Mouse (Mus musculus) hindbrain, embryonic 15.5 days (tissue): ENCODE results near the gene Brd7. TPM values are rescaled to one million over a fixed set of nuclear protein-coding genes. Genes with fewer than 3 reads are reported as not detected.

Experiments
- ATAC-seq: fragments of 200-750 bp; cut with Nextera tagmentation; 2 replicates; pipeline ENCODE4 v1.8.0; 2017; ENCODE audit warnings: low read depth, moderate number of reproducible peaks, moderate TSS enrichment; ENCODE audit not compliant: low FRiP score
- H3K27ac ChIP-seq: fragments of 300-500 bp; sonication (generic); replicated peaks from 2 replicates; pipeline ENCODE4 v1.5.1; 2015; ENCODE audit warnings: mild to moderate bottlenecking, inconsistent platforms
- H3K27me3 ChIP-seq: fragments of 300-500 bp; sonication (generic); 2 replicates; pipeline ENCODE4 v1.6.1; 2015; ENCODE audit warnings: control low read depth, inconsistent platforms
- H3K36me3 ChIP-seq: fragments of 300-500 bp; sonication (generic); 2 replicates; pipeline ENCODE4 v1.6.1; 2015; ENCODE audit warnings: control low read depth, inconsistent platforms
- H3K4me1 ChIP-seq: fragments of 300-500 bp; sonication (generic); replicated peaks from 2 replicates; pipeline ENCODE4 v1.6.1; 2015; ENCODE audit warnings: control low read depth, inconsistent platforms
- H3K4me2 ChIP-seq: fragments of 300-500 bp; sonication (generic); 2 replicates; pipeline ENCODE4 v1.6.1; 2015; ENCODE audit warnings: moderate library complexity, mild to moderate bottlenecking, inconsistent platforms
- H3K4me3 ChIP-seq: fragments of 300-500 bp; sonication (generic); 2 replicates; pipeline ENCODE4 v1.5.1; 2015; ENCODE audit warnings: mild to moderate bottlenecking, inconsistent platforms
- H3K9ac ChIP-seq: fragments of 300-500 bp; sonication (generic); 2 replicates; pipeline ENCODE4 v1.6.1; 2015; ENCODE audit warnings: inconsistent platforms
- H3K9me3 ChIP-seq: fragments of 300-500 bp; sonication (generic); 2 replicates; pipeline ENCODE4 v1.6.1; 2016; ENCODE audit warnings: control low read depth, inconsistent platforms
- WGBS: fragments of 180-500 bp; shearing (Covaris S2); methylation state at CpG from one replicate; pipeline ENCODE4 v1.1.7; 2015; 5-methylcytosine and 5-hydroxymethylcytosine counted together
- polyA plus RNA-seq: library from polyadenylated mRNA; unstranded; fragments of >200 nt; fragmentation: Nextera tagmentation; extraction: Ambion mirVana; gene quantifications from 2 replicates; pipeline ENCODE4 v1.2.1, GENCODE M21; 2015

Gene Brd7
- polyA plus RNA-seq, 1 experiment from 2014 or later, result 61.9 TPM

GRCm38 (mm10) chr8:88301589-88302437, 60.2 kb downstream of the Brd7 start:
- ATAC-seq, result peak; percentile 42; the same call in 1 of the 2 replicates
- H3K27me3 ChIP-seq, result no peaks in the 10 kb centered on the region
- no peak overlapping the region for H3K4me3 ChIP-seq
- no peaks in the 10 kb centered on the region for H3K4me1 ChIP-seq
- no peaks in the 10 kb centered on the region for H3K36me3 ChIP-seq
- H3K27ac ChIP-seq, result no peak overlapping the region
- no peak overlapping the region for H3K9ac ChIP-seq
- no peak overlapping the region for H3K4me2 ChIP-seq
- 49% methylated on average over 15 of the region's 15 CpGs for WGBS
- H3K9me3 ChIP-seq, result no peaks in the 10 kb centered on the region

GRCm38 (mm10) chr8:88299907-88300603, 61.9 kb downstream of the Brd7 start:
- Histone ChIP-seq H3K27ac (no peak overlapping the region), H3K36me3 (no peaks in the 10 kb centered on the region), H3K4me1 (no peaks in the 10 kb centered on the region), H3K9ac (no peak overlapping the region), H3K9me3 (no peaks in the 10 kb centered on the region), H3K27me3 (no peaks in the 10 kb centered on the region), H3K4me2 (no peak overlapping the region), H3K4me3 (no peak overlapping the region)
- WGBS, result 75% methylated on average over 10 of the region's 10 CpGs
- ATAC-seq, result no peak

GRCm38 (mm10) chr8:88298733-88299103, 63.3 kb downstream of the Brd7 start:
- Histone ChIP-seq H3K4me3 (no peak overlapping the region), H3K36me3 (no peaks in the 10 kb centered on the region), H3K9me3 (no peaks in the 10 kb centered on the region), H3K4me2 (no peak overlapping the region), H3K27ac (no peak overlapping the region), H3K27me3 (no peaks in the 10 kb centered on the region), H3K9ac (no peak overlapping the region), H3K4me1 (no peaks in the 10 kb centered on the region)
- 88% methylated on average over 10 of the region's 10 CpGs for WGBS
- ATAC-seq, result no peak

- 64% methylated on average over 12 of the region's 12 CpGs for WGBS
- no peaks in the 10 kb centered on the region for H3K27me3 ChIP-seq
- no peaks in the 10 kb centered on the region for H3K36me3 ChIP-seq
- H3K4me1 ChIP-seq, result no peaks in the 10 kb centered on the region
- H3K9ac ChIP-seq, result no peak overlapping the region
- no peak overlapping the region for H3K4me3 ChIP-seq
- no peaks in the 10 kb centered on the region for H3K9me3 ChIP-seq
- ATAC-seq, result no peak
- H3K4me2 ChIP-seq, result no peak overlapping the region
- H3K27ac ChIP-seq, result no peak overlapping the region
Observed at GRCm38 (mm10) chr8:88297976-88298732, 63.8 kb downstream of the Brd7 start.

- Histone ChIP-seq H3K4me3 (no peak overlapping the region), H3K27ac (no peak overlapping the region), H3K4me2 (no peak overlapping the region), H3K9me3 (no peaks in the 10 kb centered on the region), H3K27me3 (no peaks in the 10 kb centered on the region), H3K36me3 (no peaks in the 10 kb centered on the region), H3K4me1 (no peaks in the 10 kb centered on the region), H3K9ac (no peak overlapping the region)
- WGBS, result 98% methylated on average over 2 of the region's 2 CpGs
- no peak for ATAC-seq
Observed at GRCm38 (mm10) chr8:88294977-88295376, 67.0 kb downstream of the Brd7 start.

GRCm38 (mm10) chr8:88293590-88294356, 68.2 kb downstream of the Brd7 start:
- no peak overlapping the region for H3K4me3 ChIP-seq
- no peak overlapping the region for H3K27ac ChIP-seq
- no peaks in the 10 kb centered on the region for H3K9me3 ChIP-seq
- no peak overlapping the region for H3K9ac ChIP-seq
- no peaks in the 10 kb centered on the region for H3K4me1 ChIP-seq
- no peak overlapping the region for H3K4me2 ChIP-seq
- no peaks in the 10 kb centered on the region for H3K36me3 ChIP-seq
- 95% methylated on average over 9 of the region's 9 CpGs for WGBS
- H3K27me3 ChIP-seq, result no peaks in the 10 kb centered on the region
- no peak for ATAC-seq

GRCm38 (mm10) chr8:88292926-88293325, 69.1 kb downstream of the Brd7 start:
- Histone ChIP-seq H3K9me3 (no peaks in the 10 kb centered on the region), H3K36me3 (no peaks in the 10 kb centered on the region), H3K4me1 (no peaks in the 10 kb centered on the region), H3K4me2 (no peak overlapping the region), H3K9ac (no peak overlapping the region), H3K27ac (no peak overlapping the region), H3K4me3 (no peak overlapping the region), H3K27me3 (no peaks in the 10 kb centered on the region)
- WGBS, result 78% methylated on average over 3 of the region's 3 CpGs
- no peak for ATAC-seq

GRCm38 (mm10) chr8:88291305-88291690, 70.7 kb downstream of the Brd7 start:
- Histone ChIP-seq H3K36me3 (no peaks in the 10 kb centered on the region), H3K9me3 (no peaks in the 10 kb centered on the region), H3K27ac (no peak overlapping the region), H3K4me3 (no peak overlapping the region), H3K4me1 (no peaks in the 10 kb centered on the region), H3K27me3 (no peaks in the 10 kb centered on the region), H3K4me2 (no peak overlapping the region), H3K9ac (no peak overlapping the region)
- WGBS, result 88% methylated on average over 11 of the region's 11 CpGs
- ATAC-seq, result no peak

- H3K4me1 ChIP-seq, result no peaks in the 10 kb centered on the region
- H3K4me2 ChIP-seq, result no peak overlapping the region
- H3K9me3 ChIP-seq, result no peaks in the 10 kb centered on the region
- no peak for ATAC-seq
- 83% methylated on average over 13 of the region's 13 CpGs for WGBS
- no peaks in the 10 kb centered on the region for H3K36me3 ChIP-seq
- no peaks in the 10 kb centered on the region for H3K27me3 ChIP-seq
- H3K27ac ChIP-seq, result no peak overlapping the region
- H3K9ac ChIP-seq, result no peak overlapping the region
- no peak overlapping the region for H3K4me3 ChIP-seq
Observed at GRCm38 (mm10) chr8:88290326-88291304, 71.4 kb downstream of the Brd7 start.

- Histone ChIP-seq H3K27me3 (no peaks in the 10 kb centered on the region), H3K27ac (no peak overlapping the region), H3K4me3 (no peak overlapping the region), H3K36me3 (no peaks in the 10 kb centered on the region), H3K4me2 (no peak overlapping the region), H3K9ac (no peak overlapping the region), H3K4me1 (no peaks in the 10 kb centered on the region), H3K9me3 (no peaks in the 10 kb centered on the region)
- no peak for ATAC-seq
- 68% methylated on average over 1 of the region's 1 CpGs for WGBS
Observed at GRCm38 (mm10) chr8:88289901-88290300, 72.1 kb downstream of the Brd7 start.
